Mouse (Mus musculus) embryo, embryonic 11 days (tissue): ENCODE data around the gene Ermap.

Experiments used
- DNase-seq: peaks from one replicate; pipeline ENCODE4 v3.0.0-alpha.2; 2015

The Ermap gene

GRCm38 (mm10) chr4:119183525-119183924, 6.3 kb downstream of the Ermap start:
- no peak for DNase-seq

GRCm38 (mm10) chr4:119181456-119181855, 8.4 kb downstream of the Ermap start:
- DNase-seq, result no peak

GRCm38 (mm10) chr4:119180133-119180707, 9.6 kb downstream of the Ermap start:
- no peak for DNase-seq

- DNase-seq, result no peak
Measured at GRCm38 (mm10) chr4:119178331-119178730, 11.5 kb downstream of the Ermap start.

- no peak for DNase-seq
Measured at GRCm38 (mm10) chr4:119177702-119178101, 12.1 kb downstream of the Ermap start.

GRCm38 (mm10) chr4:119173851-119174453, 15.9 kb downstream of the Ermap start, which contains the start of gene Zfp691:
Gene Zfp691, minus strand, starts transcription at chr4:119174195.
- DNase-seq, result peak; percentile 97

- DNase-seq, result no peak
Measured at GRCm38 (mm10) chr4:119172919-119173650, 16.7 kb downstream of the Ermap start.

GRCm38 (mm10) chr4:119167663-119168062, 22.1 kb downstream of the Ermap start:
- DNase-seq, result peak; percentile 87

- no peak for DNase-seq
Measured at GRCm38 (mm10) chr4:119167068-119167467, 22.7 kb downstream of the Ermap start.

GRCm38 (mm10) chr4:119165916-119166315, 23.9 kb downstream of the Ermap start:
- no peak for DNase-seq

- DNase-seq, result no peak
Measured at GRCm38 (mm10) chr4:119162990-119163389, 26.8 kb downstream of the Ermap start.

GRCm38 (mm10) chr4:119161358-119161757, 28.5 kb downstream of the Ermap start:
- DNase-seq, result no peak

GRCm38 (mm10) chr4:119157891-119158290, 31.9 kb downstream of the Ermap start:
- DNase-seq, result no peak

- peak; percentile 60 for DNase-seq
Measured at GRCm38 (mm10) chr4:119157186-119157585, 32.6 kb downstream of the Ermap start.

- no peak for DNase-seq
Measured at GRCm38 (mm10) chr4:119148741-119149140, 41.1 kb downstream of the Ermap start.

- DNase-seq, result no peak
Measured at GRCm38 (mm10) chr4:119147347-119147746, 42.5 kb downstream of the Ermap start.

- DNase-seq, result no peak
Measured at GRCm38 (mm10) chr4:119146816-119147215, 43.0 kb downstream of the Ermap start.

- DNase-seq, result peak; percentile 86
Measured at GRCm38 (mm10) chr4:119142230-119142871, 47.5 kb downstream of the Ermap start.

- no peak for DNase-seq
Measured at GRCm38 (mm10) chr4:119141191-119141590, 48.6 kb downstream of the Ermap start.

GRCm38 (mm10) chr4:119140126-119140525, 49.7 kb downstream of the Ermap start:
- peak; percentile 68 for DNase-seq

- no peak for DNase-seq
Measured at GRCm38 (mm10) chr4:119138776-119139175, 51.0 kb downstream of the Ermap start.

GRCm38 (mm10) chr4:119138171-119138570, 51.6 kb downstream of the Ermap start:
- DNase-seq, result peak; percentile 88

GRCm38 (mm10) chr4:119137313-119137712, 52.5 kb downstream of the Ermap start:
- DNase-seq, result no peak

- no peak for DNase-seq
Measured at GRCm38 (mm10) chr4:119133860-119134259, 56.0 kb downstream of the Ermap start.
